Mouse (Mus musculus) frontal cortex, postnatal 25 days (tissue): Measurements from ENCODE around the gene Zfp652.

Source experiments
- DNase-seq, 2 experiments: peaks; one replicate each; pipeline ENCODE4 v3.0.0; 2022; ENCODE audit warnings: low spot score in 2 of 2

Zfp652 gene

GRCm38 (mm10) chr11:95832129-95833005, 119.9 kb downstream of the Zfp652 start:
- DNase-seq, result no peak

- no peak for DNase-seq
Measured at GRCm38 (mm10) chr11:95833006-95833570, 120.6 kb downstream of the Zfp652 start.

GRCm38 (mm10) chr11:95833631-95834142, 121.2 kb downstream of the Zfp652 start:
- DNase-seq, result no peak

GRCm38 (mm10) chr11:95834143-95834667, 121.7 kb downstream of the Zfp652 start:
- DNase-seq, result no peak

DNA sequence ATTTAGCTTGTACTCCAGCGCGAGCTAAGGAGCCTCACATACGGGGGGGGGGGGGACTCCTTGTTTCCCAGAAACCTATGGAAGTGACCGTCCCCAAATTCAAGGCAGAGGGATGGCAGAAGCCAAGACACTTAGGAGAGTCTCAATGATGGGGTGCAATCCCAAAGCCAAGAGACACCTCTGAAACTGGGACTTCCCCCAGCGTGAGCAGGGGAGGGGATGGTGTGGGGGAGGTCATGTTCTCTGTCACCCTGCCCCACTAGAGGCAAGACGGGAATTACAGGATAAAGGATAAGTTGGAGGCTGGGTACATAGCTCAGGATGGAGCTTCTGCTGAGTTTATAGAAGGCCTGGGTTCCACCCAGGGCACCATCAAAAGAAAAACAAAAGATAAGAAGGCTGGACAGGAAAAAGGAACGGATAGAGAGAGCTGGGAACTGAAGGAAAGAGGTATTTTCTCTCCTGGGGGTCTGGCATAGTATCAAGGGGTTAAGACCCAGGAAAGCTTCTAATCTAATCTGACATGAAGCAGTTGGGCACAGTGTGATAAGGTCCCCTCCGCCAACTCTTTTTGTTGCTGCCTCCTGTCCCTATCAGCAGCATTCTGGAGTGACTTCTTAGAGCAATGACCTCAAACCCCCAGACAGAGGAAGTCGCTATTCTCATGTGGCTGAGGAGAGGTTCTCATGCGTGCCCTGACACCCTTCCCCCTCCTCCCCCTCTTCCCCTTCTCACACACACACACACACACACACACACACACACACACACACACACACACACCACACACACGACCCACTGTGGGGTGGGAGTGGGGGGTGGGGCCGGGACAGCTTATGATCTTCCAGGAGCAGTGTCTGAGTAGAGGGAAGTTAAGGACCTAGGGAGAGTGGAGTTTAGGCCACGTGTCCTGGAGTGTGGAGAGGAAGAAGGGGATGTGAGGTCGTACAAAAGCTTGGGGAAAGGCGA, 122.6 kb downstream of the Zfp652 start:
- no peak for DNase-seq

GRCm38 (mm10) chr11:95835832-95836231, 123.4 kb downstream of the Zfp652 start:
- no peak for DNase-seq

DNA sequence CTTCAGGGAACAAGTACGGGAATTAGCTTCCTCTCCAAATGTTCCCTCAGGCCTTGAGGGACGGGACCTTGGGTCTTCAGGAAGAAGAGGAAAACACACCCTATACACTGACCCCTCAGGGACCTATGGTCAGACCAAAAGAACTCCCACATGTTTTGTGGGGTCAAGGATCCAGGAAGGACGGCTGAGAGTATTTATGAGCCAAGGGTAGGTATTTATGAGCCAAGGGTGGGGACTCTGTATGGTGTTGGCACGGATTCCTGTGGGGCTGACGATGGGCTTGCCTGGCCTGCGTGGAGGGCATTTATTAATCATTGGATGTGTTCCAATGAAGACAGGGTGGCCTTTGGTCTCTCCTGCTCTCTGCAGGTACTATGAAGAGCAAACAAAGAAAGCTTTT, 124.0 kb downstream of the Zfp652 start:
- no peak for DNase-seq

DNA sequence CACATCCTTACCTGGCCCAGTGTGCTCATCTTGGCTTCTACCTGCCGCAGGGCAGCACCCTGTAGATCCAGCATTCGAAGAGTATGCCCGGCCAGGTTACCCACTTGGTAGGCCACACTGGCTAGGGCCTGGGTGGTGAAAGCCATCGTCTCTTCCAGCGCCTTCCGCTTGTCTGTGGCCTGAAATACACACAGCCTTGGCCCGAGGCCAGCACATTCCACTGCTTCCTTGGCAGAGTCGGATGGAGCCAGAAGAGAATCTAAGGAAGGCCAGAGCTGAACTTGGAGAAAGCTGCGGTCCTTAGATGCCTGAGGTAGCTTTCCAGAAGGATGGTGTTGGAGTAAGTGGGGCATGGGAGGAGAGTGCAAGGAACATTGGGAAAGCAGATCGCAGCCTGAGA, 124.6 kb downstream of the Zfp652 start, which contains the start of gene Gngt2:
Gene Gngt2 (plus strand): TSS at position 158 of the 400 bp plus-strand sequence.
- DNase-seq, result no peak

DNA sequence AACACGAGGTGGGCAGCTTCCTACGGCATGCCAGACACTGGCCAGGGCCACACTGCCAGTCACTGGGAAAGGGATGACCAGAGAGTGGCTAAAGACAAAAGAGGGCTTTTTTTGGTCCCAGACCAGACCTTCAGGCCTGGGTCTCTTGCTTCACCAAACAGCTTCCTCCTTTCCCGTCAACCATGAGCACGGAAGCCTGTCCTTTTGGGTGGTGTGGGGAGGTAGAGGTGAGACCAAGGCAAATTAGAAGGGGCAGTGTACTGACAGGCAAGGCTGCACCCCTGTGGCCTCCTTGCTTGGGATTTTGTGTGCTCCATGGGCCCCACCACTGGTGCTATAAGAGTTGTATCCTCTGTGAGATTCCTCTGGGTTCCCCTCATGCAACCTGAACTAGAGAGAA, 126.1 kb downstream of the Zfp652 start:
- no peak for DNase-seq

- no peak for DNase-seq
Measured at GRCm38 (mm10) chr11:95838999-95839868, 126.8 kb downstream of the Zfp652 start.

GRCm38 (mm10) chr11:95840694-95841497, 128.4 kb downstream of the Zfp652 start:
- DNase-seq, result no peak

DNA sequence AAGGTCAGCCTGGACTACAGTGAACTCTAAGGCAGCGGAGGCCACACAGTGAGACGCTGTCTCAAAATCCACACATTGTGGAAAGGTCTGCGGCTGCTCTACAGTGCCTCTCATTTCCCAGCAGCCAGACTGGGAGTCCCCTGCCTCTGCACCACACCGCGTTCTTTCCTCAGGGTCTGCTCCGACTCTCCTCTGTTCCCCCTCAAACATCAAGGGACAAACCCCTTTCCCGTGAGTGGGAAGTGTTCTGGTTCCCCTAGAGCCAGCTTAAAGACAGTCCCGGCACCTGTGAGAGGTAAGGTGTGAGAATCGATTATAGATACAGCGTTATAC, 129.0 kb downstream of the Zfp652 start:
- no peak for DNase-seq

DNA sequence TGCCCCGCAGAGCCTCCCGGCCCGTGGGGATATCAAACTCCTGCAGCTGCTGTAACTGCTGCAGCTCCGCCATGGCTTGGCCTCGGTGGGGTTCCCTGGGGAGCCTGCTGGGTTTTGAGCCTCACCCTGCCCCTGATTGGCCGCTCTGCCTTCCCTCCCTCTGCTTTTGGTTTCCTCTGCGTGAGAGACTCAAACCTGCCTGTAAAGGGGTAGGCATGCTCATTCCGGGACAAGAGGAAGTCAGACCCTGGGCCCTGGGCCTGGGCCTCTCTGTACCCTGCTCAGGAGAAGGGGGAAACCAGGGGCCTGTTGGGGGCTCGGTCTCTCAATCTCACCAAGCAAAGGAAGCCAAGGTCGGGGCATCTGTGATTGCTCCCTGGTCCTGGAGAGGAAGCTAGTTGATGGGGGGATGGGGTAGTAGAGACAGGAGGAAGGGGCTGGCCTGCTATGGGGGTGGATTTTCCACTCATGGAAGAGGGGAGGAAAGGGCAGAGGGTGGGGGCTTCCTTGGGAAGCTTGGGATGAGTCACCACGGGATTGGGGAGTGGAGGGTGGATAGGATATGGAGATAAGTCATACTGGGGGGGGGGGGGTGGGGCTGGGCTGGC, 129.7 kb downstream of the Zfp652 start, which contains the start of gene Abi3:
Gene Abi3 (minus strand): TSS at position 403 of the 608 bp plus-strand sequence.
- DNase-seq, result no peak

DNA sequence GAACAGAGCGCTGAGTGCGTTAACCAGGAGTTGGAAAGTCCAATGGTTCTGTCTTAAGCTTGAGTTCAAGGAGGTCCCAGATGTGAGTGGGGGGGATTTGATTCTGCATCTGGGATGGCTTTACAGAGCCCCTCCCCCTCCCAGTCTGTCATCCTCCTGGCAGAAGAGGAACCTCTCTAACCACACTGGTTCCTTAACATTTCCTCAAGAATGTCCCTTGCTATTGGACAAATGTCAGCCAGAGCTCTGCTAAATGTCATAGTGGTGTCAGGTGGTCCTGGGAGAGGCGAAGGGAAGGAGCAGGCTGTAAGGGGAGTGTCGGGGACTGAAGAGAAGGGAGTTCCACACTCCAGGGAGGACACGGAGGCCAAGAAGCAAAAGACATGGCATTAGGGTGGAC, 130.5 kb downstream of the Zfp652 start:
- DNase-seq, result no peak

DNA sequence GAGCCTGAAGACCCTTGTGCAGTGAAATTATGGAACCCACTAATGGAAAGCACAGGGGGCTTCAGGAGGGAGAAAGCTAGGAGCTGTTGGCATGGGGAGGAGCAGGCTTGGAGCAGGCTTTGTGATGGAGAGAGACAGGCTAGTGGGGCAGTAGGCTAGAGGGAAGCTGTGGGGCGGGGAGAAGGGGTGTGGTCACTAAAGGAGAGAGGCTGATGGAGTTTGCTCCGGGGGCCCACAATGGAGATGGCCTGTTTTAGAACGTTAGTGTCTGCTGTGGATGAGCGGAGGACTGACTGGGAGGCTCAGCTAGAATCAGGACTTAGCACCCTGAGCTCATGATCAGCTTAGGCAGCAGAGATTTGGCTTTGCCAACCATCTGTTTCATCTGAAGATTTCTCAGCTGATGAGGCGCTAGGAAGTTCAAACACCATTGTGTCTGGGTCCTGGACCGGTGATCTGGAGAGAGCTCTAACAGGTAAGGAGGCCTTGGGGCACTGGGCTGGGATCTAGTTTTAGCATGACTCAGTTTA, 131.0 kb downstream of the Zfp652 start:
- DNase-seq, result no peak

DNA sequence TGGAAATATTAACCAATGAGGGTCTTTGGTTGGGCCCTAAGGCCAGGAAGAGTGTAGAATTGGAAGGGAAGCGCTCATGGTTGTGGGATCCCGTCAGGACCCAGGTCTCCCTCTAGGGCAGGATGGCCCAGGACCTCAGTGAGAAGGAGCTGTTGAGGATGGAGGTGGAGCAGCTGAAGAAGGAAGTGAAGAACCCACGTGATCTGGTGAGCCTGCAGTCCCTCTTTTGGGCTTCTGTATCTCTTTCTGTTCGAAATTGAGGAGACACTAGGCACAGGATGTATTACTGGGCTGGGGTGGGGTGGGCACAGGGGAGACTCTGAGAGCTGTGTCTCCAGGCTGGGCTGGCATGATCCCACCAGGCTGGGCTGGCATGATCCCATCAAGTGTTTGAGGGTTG, 132.5 kb downstream of the Zfp652 start:
- no peak for DNase-seq

GRCm38 (mm10) chr11:95850898-95851297, 138.4 kb downstream of the Zfp652 start:
- DNase-seq, result no peak

- DNase-seq, result no peak
Measured at GRCm38 (mm10) chr11:95853684-95854083, 141.2 kb downstream of the Zfp652 start.

DNA sequence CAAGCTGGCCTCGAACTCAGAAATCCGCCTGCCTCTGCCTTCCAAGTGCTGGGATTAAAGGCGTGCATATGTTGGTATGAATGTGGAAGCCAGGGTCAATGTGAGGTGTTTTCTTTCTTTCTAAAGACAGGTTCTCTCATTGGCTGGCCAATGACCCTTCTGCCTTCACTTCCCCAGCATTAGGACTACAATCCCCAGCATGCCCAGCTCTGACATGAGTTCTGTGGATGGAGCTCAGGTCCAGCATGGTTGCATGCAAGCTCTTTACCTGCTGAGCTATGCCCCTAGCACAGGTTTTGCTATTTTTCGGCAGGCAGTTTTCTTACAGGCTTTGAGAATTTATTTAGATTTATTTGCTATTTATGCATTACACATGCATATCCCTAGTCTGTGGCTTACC, 144.8 kb downstream of the Zfp652 start:
- DNase-seq, result no peak
